Mouse (Mus musculus) midbrain, embryonic 12.5 days (tissue): ENCODE measurements around the gene Abcd1. TPM values are rescaled to one million over a fixed set of nuclear protein-coding genes. Genes with fewer than 3 reads are reported as not detected.
"Not testable (repeated sequence)": the region's sequence is repeated elsewhere in the genome, so short reads cannot be mapped to it uniquely, and the experiment has no call there.

Source experiments
- ATAC-seq: fragments of 200-750 bp; cut with Nextera tagmentation; 2 replicates; pipeline ENCODE4 v1.8.0; 2017; ENCODE audit warnings: low read depth, moderate TSS enrichment, moderate library complexity; ENCODE audit not compliant: low FRiP score
- H3K27ac ChIP-seq: fragments of 300-500 bp; sonication (generic); replicated peaks from 2 replicates; pipeline ENCODE4 v1.5.1; 2016; ENCODE audit warnings: mild to moderate bottlenecking
- H3K27me3 ChIP-seq: fragments of 300-500 bp; sonication (generic); 2 replicates; pipeline ENCODE4 v1.6.1; 2016; ENCODE audit warnings: mild to moderate bottlenecking
- H3K36me3 ChIP-seq: fragments of 300-500 bp; sonication (generic); 2 replicates; pipeline ENCODE4 v1.6.1; 2016
- H3K4me1 ChIP-seq: fragments of 300-500 bp; sonication (generic); 2 replicates; pipeline ENCODE4 v1.6.1; 2016
- H3K4me2 ChIP-seq: fragments of 300-500 bp; sonication (generic); replicated peaks from 2 replicates; pipeline ENCODE4 v1.6.1; 2016; ENCODE audit warnings: mild to moderate bottlenecking, moderate library complexity
- H3K4me3 ChIP-seq: fragments of 300-500 bp; sonication (generic); 2 replicates; pipeline ENCODE4 v1.5.1; 2016; ENCODE audit warnings: mild to moderate bottlenecking
- H3K9ac ChIP-seq: fragments of 300-500 bp; sonication (generic); replicated peaks from 2 replicates; pipeline ENCODE4 v1.6.1; 2016; ENCODE audit warnings: mild to moderate bottlenecking, moderate library complexity
- H3K9me3 ChIP-seq: fragments of 300-500 bp; sonication (generic); 2 replicates; pipeline ENCODE4 v1.6.1; 2016; ENCODE audit warnings: mild to moderate bottlenecking
- WGBS: fragments of 180-500 bp; shearing (Covaris S2); methylation state at CpG from one replicate; pipeline ENCODE4 v1.1.7; 2016; 5-methylcytosine and 5-hydroxymethylcytosine counted together
- polyA plus RNA-seq: library from polyadenylated mRNA; unstranded; fragments of >200 nt; fragmentation: Nextera tagmentation; extraction: Ambion mirVana; gene quantifications from 2 replicates; pipeline ENCODE4 v1.2.1, GENCODE M21; 2016

The Abcd1 gene
- polyA plus RNA-seq, 1 experiment from 2014 or later, result 13.7 TPM

DNA sequence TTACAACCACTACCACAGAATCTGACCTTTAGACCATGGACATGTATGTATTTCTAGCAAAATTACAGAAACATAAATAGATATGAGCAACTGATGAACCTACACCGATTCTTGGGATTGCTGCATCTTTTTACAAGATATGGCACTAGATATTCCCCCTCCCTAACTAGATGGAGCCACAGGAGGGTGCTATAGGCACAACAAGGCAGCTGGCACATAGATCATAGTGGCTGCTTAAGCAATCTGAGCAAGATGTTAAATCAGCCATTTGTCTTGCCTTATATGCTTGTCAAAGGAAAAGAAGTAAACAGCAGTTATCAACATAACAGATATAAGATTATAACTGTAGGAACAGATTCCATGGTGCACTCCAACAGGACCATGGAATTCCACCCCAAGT is 15.9 kb upstream of the Abcd1 start:
- Histone ChIP-seq H3K9ac (no peak overlapping the region), H3K27me3 (no peaks in the 10 kb centered on the region), H3K4me2 (no peak overlapping the region), H3K27ac (no peak overlapping the region), H3K36me3 (0 out of 2 replicates have a peak, but pooled peaks cover 5% of the 10 kb centered on the region), H3K9me3 (no peaks in the 10 kb centered on the region), H3K4me1 (no peaks in the 10 kb centered on the region), H3K4me3 (no peak overlapping the region)
- no peak for ATAC-seq
- WGBS, result 79% methylated on average over 1 of the region's 1 CpGs

DNA sequence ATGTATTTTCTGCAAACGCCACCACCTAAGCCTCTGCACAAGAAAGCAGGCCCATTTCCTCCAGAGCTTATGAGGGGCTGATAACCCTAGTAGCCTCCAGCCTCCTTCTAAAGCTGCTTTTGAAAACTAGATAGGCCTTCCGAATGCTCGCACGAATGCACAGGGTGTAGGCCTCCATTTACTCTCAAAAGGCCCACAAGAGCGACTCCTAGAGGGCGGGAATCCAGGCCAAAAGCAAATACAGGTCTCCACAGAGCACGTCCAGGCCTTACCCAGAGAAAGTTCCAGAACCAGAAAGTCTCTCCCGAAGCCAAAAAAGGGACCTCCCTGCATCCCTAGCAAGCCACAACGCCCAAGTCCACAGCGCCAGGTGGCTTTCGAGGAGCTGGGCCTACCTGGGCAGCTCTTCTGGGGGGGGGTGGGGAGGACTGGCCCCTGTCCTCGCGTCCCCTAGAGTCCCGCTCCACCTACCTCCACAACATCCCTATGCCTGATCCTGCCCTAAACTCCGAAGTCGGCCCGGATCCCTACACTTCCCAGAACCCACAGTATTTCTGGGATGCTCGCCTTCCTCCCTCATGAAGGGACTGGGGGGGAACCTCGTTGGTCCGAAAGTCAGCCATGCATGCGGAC is 805 bp upstream of the Abcd1 start:
- peak overlapping the region; percentile 52 for H3K4me3 ChIP-seq
- 0 out of 2 replicates have a peak, but pooled peaks cover 11% of the 10 kb centered on the region for H3K36me3 ChIP-seq
- no peaks in the 10 kb centered on the region; the same call in 1 of the 2 replicates for H3K27me3 ChIP-seq
- H3K4me1 ChIP-seq, result peaks cover 26% of the 10 kb centered on the region
- peak overlapping the region; percentile 51; the same call in 1 of the 2 replicates for H3K9ac ChIP-seq
- WGBS, result 38% methylated on average over 20 of the region's 21 CpGs
- H3K9me3 ChIP-seq, result no peaks in the 10 kb centered on the region
- peak overlapping the region; percentile 66 for H3K4me2 ChIP-seq
- ATAC-seq, result no peak; the same call in 1 of the 2 replicates
- 0 out of 2 replicates have a peak overlapping the region, but pooled peaks have one; percentile 30 for H3K27ac ChIP-seq

DNA sequence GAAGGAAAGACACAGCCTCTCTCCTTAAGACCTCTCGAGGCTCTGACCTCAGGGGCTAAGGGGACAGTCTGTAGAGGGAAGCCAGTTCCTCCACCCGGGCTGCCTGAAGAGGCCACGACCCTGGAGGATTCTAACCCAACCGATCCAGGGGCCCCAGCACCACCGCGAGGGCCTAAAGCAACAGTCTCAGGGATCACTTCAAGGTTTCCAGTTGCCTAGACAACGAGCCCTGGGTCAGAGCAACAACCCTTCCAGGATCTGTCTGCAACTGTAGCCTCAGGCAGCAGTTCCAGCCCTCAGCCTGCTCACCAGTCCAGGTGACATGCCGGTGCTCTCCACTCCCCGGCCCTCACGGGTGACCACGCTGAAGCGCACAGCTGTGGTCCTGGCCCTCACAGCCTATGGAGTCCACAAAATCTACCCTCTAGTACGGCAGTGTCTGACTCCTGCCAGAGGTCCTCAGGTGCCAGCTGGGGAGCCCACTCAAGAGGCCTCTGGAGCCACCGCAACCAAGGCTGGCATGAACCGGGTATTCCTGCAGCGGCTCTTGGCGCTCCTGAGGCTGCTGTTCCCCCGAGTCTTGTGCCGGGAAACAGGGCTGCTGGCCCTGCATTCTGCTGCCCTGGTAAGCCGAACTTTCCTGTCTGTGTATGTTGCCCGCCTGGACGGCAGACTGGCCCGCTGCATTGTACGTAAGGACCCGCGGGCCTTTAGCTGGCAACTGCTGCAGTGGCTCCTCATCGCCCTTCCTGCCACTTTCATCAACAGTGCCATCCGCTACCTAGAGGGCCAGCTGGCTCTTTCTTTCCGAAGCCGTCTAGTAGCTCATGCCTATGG is 530 bp downstream of the Abcd1 start:
- no peak; the same call in 1 of the 2 replicates for ATAC-seq
- Histone ChIP-seq H3K36me3 (0 out of 2 replicates have a peak, but pooled peaks cover 8% of the 10 kb centered on the region), H3K9ac (peak overlapping the region; percentile 46), H3K9me3 (no peaks in the 10 kb centered on the region), H3K4me1 (peaks cover 26% of the 10 kb centered on the region), H3K27ac (peak overlapping the region; percentile 79), H3K4me3 (peak overlapping the region; percentile 52), H3K27me3 (no peaks in the 10 kb centered on the region; the same call in 1 of the 2 replicates), H3K4me2 (peak overlapping the region; percentile 66)
- 37% methylated on average over 30 of the region's 30 CpGs for WGBS

DNA sequence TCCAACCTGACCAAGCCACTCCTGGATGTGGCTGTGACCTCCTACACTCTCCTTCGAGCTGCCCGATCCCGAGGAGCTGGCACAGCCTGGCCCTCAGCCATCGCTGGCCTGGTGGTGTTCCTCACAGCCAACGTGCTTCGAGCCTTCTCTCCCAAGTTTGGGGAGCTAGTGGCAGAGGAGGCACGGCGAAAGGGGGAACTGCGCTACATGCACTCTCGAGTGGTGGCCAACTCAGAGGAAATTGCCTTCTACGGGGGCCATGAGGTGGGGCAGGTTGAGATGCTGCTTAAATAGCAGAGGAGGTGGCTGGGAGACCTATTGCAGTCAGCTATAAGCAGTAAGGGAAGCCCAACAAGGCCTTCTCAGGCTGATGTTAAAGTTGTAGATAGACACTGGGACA is 1.3 kb downstream of the Abcd1 start:
- Histone ChIP-seq H3K9ac (no peak overlapping the region), H3K27me3 (no peaks in the 10 kb centered on the region; the same call in 1 of the 2 replicates), H3K9me3 (no peaks in the 10 kb centered on the region), H3K4me1 (peaks cover 26% of the 10 kb centered on the region), H3K4me3 (peak overlapping the region; percentile 52), H3K27ac (no peak overlapping the region), H3K36me3 (0 out of 2 replicates have a peak, but pooled peaks cover 1% of the 10 kb centered on the region), H3K4me2 (peak overlapping the region; percentile 66)
- ATAC-seq, result no peak
- WGBS, result 77% methylated on average over 11 of the region's 11 CpGs

DNA sequence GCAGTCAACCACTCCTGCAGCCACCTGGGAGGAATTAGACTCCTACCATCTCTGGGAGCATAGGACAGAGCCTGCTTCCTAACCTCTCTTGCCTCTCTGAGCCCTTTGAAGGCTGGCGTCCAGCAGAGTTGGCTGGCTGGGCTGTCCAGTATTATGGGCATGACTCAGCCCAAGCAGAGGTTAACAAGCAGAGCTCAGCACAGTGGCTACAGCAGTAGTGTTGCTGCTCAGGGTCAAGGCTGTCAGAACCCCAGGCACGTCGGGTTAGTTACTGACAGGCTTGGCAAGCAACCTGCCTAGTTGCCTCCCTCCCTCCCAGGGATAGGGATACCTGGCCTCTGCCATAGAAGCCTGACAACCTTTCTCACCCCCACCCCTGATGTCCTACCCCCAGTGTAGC is 1.9 kb downstream of the Abcd1 start:
- Histone ChIP-seq H3K4me3 (no peak overlapping the region), H3K9me3 (no peaks in the 10 kb centered on the region), H3K9ac (no peak overlapping the region; the same call in 1 of the 2 replicates), H3K4me1 (peaks cover 26% of the 10 kb centered on the region), H3K27ac (no peak overlapping the region), H3K27me3 (no peaks in the 10 kb centered on the region; the same call in 1 of the 2 replicates), H3K4me2 (no peak overlapping the region; the same call in 1 of the 2 replicates), H3K36me3 (no peaks in the 10 kb centered on the region)
- 54% methylated on average over 3 of the region's 3 CpGs for whole genome bisulfite sequencing
- ATAC-seq, result no peak

DNA sequence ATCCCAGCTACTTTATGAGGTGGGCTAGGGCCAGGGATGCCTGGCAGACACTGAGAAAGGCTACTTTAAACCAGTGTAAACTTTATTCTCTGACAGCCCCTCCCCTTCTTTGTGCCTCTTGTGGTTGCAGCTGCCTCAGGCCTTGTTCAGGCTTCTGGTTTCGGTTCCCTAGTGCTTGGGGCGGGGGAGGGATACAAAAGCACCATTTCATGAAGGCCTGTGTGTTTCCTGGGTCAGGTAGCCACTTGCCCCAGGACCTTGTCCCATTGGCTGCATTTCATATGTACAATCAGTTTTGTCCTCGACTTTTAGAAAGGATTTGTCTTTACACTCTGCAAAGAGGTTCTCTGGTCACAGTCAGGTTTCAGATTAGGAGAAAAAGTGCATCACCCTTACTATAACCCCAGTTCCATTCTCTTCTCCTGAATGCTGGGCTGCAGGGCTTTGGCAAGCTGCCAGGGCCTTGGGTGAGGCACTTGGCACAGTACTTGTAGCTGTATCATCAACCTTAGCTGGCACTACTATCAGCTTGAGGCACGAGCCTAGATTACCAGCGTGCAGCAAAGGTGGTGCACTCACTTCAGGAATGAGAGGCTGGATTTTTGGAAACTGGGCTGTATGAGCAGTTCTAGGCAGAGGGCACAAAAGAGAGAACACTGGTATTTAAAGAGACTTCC is 2.4 kb downstream of the Abcd1 start:
- Histone ChIP-seq H3K4me2 (no peak overlapping the region; the same call in 1 of the 2 replicates), H3K27me3 (no peaks in the 10 kb centered on the region; the same call in 1 of the 2 replicates), H3K4me3 (no peak overlapping the region), H3K9ac (no peak overlapping the region; the same call in 1 of the 2 replicates), H3K27ac (no peak overlapping the region), H3K9me3 (no peaks in the 10 kb centered on the region), H3K4me1 (peaks cover 26% of the 10 kb centered on the region), H3K36me3 (no peaks in the 10 kb centered on the region)
- no peak for ATAC-seq
- 57% methylated on average over 5 of the region's 5 CpGs for WGBS

DNA sequence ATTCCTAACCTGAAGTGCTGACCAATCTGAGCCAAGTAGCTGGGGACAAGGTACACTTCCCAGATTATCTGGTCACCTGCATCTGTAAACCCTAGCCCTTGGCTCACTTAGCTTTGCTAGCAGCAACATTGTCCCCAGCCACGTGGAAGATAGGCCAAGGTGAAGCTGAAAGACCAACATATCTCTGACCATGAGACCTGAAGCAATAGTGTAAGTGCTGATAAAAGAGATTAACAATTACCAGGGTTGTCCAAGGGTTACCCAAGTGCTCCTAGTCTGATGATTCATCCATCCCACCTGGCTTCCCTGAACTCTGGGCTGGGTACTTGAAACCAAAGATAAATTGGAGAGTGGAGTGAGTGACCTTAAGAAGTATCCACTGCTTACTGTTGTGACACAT is 14.5 kb downstream of the Abcd1 start:
- ATAC-seq, result no peak
- Histone ChIP-seq H3K4me1 (no peaks in the 10 kb centered on the region), H3K9me3 (no peaks in the 10 kb centered on the region), H3K4me2 (no peak overlapping the region), H3K9ac (no peak overlapping the region), H3K4me3 (no peak overlapping the region), H3K27me3 (no peaks in the 10 kb centered on the region), H3K36me3 (no peaks in the 10 kb centered on the region), H3K27ac (no peak overlapping the region)
- WGBS, result 61% methylated on average over 1 of the region's 1 CpGs

DNA sequence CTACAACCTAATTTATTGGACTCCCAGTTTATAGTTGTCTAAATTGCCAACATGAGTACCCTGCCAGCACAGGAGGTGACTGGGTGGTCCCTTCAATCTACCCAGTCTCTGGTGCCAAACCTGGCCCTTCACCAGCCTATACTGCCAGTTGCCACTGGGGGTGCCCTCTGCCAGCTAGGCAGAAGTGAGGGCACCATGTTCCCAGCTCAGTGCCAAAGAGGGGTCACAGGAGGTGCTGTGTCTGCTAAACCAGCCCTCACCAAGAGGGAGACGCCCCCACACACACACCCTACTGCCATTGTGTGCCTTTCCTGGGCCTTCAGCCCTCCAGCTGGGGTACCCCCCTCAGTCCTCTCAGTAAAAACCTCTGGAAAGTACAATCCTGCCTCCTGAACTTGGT is 21.8 kb downstream of the Abcd1 start:
- Histone ChIP-seq H3K9me3 (no peaks in the 10 kb centered on the region), H3K36me3 (no peaks in the 10 kb centered on the region), H3K4me2 (no peak overlapping the region), H3K4me1 (no peaks in the 10 kb centered on the region), H3K27me3 (no peaks in the 10 kb centered on the region), H3K4me3 (no peak overlapping the region), H3K27ac (no peak overlapping the region), H3K9ac (no peak overlapping the region)
- ATAC-seq, result no peak
- 80% methylated on average over 1 of the region's 1 CpGs for WGBS

DNA sequence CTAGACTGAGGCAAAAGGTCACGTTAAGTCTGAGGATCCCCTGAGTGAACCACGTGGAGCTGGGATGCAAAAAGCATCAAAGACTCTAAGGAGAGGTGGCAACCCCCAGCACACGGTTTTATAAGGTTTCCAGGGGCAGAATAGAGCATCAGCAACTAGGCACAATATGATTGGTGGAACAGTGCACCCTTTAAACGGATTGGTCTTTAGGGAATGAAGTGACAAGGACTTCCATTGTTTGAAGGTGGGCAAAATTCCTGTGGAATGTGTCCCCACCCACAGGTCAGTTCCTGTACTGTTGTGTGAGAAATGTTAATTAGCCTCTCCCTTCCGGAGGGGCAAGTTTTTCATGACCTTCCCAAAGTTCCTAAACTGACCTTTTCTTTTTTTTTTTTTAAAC is 22.8 kb downstream of the Abcd1 start:
- WGBS, result 67% methylated on average over 5 of the region's 5 CpGs
- Histone ChIP-seq H3K9ac (no peak overlapping the region), H3K36me3 (no peaks in the 10 kb centered on the region), H3K4me1 (no peaks in the 10 kb centered on the region), H3K27ac (no peak overlapping the region), H3K9me3 (no peaks in the 10 kb centered on the region), H3K27me3 (no peaks in the 10 kb centered on the region), H3K4me3 (no peak overlapping the region), H3K4me2 (no peak overlapping the region)
- no peak for ATAC-seq

DNA sequence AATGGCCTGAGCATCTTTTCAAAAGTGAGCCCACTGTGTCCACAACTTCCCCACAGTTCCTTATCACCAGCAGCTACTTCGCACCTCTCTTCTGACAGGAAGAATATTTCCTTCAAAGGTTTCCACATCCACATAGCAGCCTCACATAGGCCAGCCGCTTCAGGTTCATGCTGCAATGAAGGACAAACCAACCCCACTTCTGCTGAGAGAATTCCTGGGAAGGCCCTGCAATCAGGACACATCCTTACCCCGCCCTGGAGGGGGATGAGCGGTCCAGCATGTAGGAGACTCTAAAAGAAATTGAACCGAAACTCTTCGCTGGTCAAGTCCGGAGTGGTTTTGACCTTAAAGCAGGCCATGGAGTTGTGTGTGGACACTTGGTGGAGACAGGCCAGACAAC is 23.4 kb downstream of the Abcd1 start:
- not testable (repeated sequence) for H3K9me3 ChIP-seq, ATAC-seq, H3K27ac ChIP-seq, H3K4me2 ChIP-seq, H3K9ac ChIP-seq, H3K4me3 ChIP-seq, H3K4me1 ChIP-seq, H3K36me3 ChIP-seq, H3K27me3 ChIP-seq
- 90% methylated on average over 7 of the region's 7 CpGs for WGBS

DNA sequence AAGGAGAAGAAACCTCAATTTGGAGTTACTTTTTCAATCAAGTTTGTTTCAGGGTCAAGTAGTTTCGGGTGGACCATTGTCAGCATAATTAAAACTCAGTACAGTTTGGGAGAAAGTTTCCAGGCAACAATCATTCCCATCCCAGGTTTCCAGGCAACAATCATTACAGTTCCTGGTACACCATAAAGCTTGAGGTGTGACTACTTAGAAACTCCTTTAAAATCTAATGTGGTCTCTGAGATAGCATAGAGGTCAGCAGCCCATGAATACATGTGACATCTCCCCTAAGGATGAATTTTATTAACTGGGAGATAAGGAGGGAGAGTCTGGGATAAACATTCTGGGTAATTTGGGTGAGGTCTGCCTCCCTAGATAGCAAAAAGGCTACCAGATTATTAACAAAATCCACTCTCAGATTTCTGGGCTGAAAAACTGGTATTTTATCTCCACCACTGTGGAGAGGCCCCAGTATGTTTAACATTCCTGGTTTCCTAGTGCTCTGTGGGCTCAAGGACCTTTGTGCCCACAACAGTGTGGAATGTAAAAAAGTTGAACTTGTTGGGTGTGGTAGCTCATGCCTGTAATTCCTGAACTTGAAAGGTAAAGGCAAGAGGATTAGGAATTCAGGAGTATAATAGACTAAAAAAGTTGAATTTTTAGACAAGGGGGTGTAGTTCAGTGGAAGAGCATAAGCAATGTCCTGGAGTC is 28.5 kb downstream of the Abcd1 start:
- no peak overlapping the region for H3K9ac ChIP-seq

More for the DNA sequence above, 28.5 kb downstream of the Abcd1 start:
- ATAC-seq, result no peak
- 74% methylated on average over 1 of the region's 1 CpGs for WGBS
- H3K9me3 ChIP-seq, result no peaks in the 10 kb centered on the region
- H3K4me2 ChIP-seq, result no peak overlapping the region
- H3K4me1 ChIP-seq, result no peaks in the 10 kb centered on the region
- H3K4me3 ChIP-seq, result no peak overlapping the region
- H3K27me3 ChIP-seq, result no peaks in the 10 kb centered on the region
- no peaks in the 10 kb centered on the region for H3K36me3 ChIP-seq
- H3K27ac ChIP-seq, result no peak overlapping the region
